Mouse (Mus musculus) retina, embryonic 14.5 days (tissue): ENCODE results near the gene Chsy1.

Experiments used
- DNase-seq: peaks from one replicate; pipeline ENCODE4 v3.0.0-alpha.2; 2015; ENCODE audit warnings: low spot score

Gene Chsy1

DNA sequence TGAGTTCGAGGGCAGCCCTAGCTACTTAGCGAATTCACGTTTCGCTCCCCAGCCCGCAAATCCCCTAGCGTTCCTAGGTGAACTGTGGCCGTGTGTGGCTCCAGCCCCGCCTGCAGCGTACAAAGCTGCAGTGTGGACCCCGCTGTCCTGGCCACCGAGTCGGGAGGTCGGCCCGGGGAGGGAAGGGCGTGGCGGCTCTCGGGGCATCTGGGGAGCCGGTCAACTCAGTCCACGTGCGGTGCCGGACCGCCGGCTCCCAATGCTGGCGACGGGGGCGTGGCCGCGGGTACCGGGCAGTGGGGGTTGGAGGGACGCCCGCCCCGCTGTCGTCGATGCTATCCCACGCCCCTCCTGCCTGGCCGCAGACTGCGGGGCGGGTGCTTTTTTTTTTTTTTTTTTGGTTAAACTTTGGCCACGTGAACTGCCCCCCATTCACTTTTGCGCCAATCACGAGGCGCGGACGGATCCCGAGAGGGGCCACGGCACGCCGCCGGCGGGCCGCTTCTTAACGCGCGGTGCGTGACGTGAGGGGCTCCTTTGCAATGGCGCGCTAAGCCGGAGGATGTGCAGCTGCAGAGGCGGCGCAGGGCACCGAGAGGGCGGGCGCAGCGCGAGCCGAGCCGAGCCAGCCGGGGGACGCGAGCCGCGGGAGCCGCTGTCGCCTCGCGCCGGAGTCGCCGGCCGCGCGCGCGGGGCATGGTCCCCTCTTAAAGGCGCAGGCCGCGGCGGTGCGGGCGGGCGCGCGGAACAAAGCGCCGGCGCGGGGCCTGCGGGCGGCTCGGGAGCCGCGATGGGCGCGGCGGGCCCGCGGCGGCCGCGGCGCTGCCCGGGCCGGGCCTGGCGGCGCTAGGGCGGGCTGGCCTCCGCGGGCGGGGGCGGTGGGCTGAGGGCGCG, at the start of gene Chsy1:
TSS of gene Chsy1 (plus strand) at position 555 of the 894 bp plus-strand sequence.
- peak; percentile 93 for DNase-seq

DNA sequence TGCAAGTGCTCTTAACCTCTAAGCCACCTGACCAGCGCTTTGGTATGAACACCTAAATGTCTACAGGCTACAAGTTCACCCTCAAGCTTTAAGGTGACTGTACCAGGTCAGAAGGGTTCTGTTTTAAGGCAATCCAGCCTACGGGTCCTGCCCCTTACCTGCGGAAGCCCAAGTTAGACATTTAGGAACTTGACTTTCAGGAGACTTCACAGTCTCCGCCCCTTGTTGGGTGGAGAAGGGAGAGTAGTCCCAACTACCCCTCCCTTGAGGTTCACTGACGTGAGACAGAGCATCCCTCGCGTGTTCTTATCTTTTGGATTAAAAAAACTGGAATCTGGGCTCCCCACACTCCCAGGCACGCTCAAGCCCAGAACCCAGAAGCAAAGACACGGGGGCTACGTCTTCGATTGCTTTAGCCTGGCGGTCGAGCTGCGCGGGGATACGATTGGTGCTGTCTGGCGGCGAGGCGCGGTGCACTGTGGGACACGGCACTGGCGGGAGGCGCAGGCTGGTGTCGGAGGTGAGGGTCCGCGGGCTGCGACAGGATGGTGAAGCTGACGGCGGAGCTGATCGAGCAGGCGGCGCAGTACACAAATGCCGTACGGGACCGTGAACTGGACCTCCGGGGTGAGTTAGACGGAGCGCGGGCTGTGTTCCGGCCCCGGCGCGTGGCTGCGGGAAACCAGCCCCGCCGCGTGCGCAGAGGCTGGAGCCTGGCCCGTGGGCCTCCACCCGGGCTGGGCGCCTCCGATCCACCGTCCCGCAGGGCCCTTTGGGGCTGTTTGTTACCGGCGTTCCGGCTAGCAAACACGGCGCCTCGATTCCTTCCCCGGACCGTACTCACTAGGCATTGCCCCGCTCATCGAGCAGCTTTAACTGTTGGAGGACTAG, 49.0 kb upstream of the Chsy1 start:
- peak; percentile 91 for DNase-seq

DNA sequence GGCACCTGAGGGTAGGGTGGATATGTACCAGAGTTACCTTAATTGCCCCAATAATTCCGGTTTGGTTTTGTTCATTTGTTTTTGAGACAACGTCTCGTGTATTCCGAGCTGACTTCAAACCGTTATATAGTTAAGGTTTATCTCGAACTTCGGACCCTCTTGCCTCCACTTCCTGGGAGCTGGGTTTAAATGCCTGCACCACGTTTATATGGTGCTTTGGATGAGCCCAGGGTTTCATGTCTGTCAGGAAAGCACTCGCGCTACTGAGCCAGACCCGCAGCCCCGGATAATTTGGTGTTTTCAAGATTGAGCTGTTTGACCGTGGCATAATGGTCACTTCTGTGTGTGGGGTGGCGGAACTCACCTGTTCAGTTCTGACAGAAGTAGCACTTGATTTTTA, 48.3 kb upstream of the Chsy1 start:
- no peak for DNase-seq

DNA sequence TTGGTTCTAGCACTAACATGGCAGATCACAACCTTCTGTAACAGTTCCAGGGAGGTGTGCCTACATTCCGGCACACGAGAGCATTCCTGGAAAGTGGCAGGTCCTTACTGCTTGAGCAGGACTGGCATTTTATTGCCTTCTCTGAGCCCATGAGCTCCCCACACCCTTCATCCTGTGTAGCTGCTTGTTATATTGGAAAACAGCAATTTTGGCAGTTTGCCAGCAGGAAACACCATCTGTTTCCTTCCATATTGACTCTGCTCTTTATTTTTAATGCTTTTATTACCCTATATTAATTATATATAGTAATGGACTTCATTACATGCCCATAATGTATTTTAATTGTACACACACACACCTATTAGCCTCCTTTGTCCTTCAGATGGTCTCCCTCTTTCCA, 32.9 kb upstream of the Chsy1 start:
- no peak for DNase-seq

DNA sequence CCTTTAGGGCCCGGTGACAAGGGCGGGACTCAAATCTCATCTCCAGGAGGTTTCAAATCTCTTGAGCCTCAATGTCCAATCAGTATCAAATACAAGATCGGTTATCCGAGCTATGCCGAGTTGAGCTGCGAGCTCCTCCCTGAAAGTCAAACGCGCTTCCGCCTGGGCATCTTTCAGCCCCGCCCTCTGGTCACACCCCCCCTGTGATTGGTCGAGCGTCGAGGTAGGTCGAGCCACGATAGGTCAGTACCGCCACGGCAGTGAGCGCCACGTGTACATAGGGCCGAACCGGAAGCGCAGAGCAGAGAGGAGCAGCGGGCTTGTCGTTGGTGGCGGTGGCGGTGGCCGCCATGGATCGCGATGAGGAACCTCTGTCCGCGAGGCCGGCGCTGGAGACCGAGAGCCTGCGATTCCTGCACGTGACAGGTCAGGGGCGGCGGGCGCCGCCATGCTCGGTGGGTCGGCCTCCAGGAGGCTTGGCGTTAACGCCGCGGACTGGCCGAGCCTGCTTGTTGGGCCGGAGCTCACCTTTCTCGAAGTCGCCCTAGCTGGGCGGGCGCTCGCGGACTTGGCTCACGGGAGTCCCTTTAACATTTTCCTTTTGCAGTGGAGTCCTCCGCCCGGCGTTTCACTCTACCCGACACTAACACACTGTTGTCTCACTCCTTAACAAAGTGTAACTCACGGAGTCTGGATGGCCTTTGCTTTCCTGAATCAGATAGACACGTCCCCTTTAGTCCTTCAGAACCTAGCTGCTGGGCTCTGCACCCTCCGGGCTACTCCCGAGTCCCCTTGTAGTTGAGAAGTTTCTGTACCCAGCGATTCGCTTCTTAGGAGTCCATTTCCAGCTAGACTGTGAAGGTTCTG, 29.7 kb upstream of the Chsy1 start, which contains the start of gene Selenos:
TSS of gene Selenos (plus strand) at position 286 of the 867 bp plus-strand sequence.
- peak; percentile 97 for DNase-seq

DNA sequence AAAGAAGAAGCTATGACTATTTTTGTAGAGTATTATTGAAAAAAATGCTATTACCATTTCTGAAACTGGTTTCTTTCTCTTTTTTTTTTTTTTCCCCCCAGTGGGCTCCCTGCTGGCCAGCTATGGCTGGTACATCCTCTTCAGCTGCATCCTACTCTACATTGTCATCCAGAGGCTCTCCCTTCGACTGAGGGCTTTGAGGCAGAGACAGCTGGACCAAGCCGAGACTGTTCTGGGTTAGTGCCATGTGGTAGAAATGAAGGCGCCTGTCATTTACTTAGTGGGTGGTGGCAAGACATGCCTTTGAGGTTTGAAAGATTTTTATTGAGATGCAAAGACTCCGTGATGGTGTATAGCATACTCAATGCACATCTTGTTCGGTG, 29.1 kb upstream of the Chsy1 start:
- peak; percentile 28 for DNase-seq

DNA sequence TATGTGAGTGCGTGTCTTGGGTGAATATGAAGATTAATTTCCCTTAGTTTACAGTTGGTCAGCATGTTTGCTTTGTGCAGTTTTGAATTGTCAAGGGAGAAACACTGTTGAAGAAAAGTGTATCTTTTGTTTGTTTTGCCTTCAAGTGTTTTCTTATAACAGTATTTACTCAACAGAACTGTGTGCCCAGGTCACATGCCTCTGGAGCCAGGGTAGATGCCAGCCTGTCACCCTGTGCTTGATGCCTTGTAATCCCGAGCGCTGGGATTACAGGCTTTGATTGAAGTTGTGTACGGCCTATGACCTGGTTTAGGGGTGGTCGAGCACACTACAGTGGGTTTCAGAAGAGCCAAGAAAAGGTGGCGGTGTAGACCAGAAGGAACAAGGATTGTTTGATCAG, 25.6 kb upstream of the Chsy1 start:
- DNase-seq = no peak

DNA sequence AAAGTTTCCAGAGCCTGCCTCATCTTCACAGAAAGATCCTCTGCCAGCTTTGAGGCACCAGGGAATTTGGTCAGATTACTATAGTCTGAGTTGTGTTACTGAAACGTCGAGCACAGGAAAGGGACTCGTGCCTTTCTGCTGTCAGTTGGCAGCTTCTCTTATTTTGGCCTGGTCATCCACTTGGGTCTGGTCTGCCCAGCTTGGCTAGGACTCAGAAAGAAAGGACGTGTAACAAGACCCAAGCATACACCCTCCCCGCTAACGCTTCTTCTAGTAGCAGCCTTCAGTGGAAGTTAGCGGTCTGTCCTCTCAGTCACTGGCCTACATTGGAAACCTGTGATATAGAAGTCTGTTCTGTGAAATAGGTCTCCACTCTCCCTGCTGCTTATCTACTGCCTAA, 24.8 kb upstream of the Chsy1 start:
- no peak for DNase-seq

DNA sequence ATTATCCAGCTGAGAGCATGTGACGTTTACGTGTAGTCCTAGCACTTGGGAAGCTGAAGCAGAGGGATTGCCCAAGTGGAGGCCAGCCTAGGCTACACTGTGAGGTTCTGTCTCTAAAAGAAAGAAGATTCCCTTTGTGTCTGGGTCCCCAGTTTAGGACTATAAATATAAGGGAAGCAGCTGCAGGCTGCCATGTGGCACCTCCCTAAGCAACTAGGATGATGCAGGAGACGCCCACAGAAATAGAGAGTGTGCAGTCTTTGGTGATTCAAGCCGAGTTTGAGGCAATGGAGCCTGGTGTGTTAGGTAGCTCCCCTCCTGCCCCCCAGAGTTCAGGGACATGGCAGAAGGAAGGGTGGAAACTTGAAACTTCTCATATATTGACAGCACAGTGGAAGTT, 21.7 kb upstream of the Chsy1 start:
- no peak for DNase-seq

DNA sequence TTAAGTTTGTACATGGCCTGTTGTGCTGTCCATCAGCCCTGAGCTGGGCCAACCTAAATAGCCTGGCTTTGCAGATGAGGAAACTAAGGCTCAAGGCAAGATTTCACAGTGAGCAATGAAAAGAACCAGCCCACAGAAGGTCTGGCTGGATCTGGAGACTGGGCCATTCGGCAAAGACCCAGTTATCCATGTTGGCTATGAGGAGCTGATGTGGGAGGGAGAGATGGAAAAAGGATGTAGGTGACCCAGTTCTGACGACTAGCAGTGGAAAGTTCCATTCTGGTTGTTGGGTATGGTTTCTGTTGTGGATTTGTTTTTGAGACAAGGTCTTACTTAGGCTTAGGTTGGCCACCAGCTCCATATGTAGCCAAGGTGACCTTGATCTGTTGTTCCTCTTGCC, 21.2 kb upstream of the Chsy1 start:
- no peak for DNase-seq

DNA sequence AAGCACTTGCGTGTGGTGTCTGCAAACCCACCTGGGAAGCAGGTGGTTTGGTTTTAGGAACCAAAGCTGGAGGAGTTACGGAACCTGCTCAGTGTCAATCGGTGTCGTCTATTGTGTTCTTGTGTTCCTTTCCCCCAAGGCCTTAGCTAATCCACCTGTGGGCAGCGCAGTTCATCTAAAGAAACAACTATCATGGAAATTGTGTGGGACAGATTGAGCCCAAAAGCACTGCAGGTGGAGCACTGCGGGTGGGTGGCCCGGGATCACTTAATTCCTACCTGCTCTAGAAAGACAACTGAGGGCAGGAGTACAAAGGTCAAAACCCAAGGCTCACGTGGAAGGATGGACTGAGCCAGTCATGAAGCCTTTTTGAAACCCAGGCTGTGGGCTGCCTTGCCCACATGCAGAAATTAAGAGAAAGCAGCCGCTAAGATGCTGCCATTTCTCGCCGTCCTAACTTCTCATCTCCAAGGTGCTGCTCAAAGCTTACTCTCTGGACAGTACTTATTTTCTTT, 18.6 kb upstream of the Chsy1 start:
- DNase-seq = no peak

DNA sequence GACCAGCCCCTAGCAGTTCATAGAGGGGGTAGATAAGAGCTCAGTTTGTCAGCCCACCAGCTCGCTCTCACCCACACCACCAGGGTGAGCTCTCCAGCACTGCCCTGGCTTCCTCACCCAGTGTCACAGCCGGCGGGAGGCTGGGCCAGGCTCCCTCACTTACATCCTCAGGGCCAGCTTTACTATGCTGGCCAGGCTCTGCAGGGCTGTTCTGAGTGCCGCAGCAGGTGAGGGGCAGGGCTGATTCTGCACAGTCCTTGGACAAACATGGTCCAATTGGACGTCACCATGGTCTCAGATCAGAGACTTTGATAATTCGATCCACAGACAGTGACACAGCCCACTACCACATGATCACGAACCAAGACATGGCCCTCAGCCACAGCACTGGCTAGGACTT, 17.8 kb upstream of the Chsy1 start:
- no peak for DNase-seq

DNA sequence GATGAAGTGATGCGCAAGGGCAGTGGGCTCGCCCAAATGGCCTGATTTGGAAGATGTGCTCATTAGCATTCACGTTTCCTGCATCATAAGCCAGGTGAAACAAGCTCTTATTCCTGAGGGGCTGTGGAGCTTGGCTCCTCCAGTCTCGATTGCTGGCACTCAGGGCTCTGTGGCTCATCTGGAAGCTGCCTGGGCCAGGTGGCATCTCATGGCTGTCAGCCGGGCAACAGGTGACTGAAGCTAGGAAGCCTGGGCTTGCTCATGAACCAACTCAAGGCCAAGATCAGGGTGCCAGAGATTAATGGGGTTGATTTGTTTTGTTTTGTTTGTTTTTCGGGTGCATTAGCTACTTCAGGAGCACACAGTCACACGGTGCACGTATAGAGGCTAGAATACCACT, 16.7 kb upstream of the Chsy1 start:
- DNase-seq = no peak

DNA sequence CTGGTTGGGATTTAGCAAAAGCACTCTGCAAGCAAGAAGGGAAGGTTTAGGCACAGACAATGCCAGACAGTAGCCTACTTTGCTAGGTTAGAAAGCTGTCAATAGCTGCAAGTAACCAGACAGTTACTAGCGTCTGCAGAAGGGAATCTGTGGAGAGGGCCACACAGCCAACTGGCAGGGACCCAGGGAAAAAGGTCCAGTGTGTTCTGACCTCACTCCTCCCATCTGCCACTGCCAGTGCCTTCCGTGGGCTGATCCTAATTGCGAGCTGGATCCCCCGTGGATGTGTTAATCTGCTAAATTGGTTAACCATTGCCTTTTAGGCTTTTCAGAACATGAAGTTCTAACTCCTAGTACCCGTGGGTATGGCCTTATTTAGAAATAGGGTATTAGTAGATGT, 15.2 kb upstream of the Chsy1 start:
- DNase-seq = no peak

DNA sequence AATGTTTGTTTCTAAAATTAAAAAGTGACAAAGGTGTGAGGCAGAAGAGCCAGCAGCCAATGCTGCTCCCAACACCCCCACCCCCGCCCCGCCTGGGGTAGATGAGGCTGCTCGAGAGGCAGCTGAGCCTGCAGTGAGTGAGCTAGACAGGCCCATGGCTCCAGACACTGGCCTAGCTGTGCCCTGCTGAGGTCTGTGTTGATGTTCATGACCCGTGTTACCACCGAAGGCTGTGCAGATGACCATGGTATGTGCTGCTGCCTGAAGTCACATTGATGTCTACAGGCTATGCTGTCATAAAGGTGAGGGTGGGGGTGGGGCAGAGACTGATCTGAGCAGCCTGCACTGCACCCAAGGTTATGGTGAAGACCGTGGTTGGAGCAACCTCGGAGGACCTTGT, 10.5 kb upstream of the Chsy1 start:
- no peak for DNase-seq

DNA sequence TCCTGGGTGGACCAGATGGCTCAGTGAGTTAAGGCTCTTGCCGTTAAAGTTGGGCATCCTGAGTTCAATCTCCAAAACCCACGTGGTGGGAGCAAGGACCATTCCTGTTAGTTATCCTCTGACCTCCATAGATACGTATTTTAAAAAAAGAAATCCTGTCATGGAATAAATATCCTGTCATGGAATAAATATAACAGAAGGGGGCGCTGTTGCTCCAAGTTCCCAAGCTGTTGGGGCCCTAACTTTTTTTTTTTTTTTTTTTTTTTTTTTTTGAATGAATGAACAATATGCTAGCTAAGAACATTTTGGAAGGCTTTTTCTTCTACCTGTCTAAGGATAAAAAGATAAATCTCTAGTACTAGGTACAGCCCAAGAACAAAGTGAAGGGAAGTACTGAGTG, 7.4 kb upstream of the Chsy1 start:
- DNase-seq = peak; percentile 86

DNA sequence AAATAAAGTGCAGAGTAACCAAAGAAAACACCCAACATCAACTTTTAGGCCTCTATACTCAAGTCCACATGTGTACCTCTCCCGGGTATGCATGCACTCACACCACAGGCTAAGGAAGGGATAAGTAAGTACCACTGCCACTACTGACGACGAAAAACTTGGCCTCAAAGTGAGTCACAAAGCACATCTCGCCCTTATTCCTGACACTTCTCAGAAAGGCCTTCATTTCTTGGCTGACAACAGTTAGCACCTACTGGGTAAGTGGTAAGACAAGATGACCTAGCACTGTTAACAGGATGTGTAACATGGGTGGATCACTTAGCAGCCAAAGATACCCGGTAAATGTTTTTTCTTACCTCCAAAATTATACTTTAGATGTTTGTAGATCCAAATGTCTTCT, 4.8 kb upstream of the Chsy1 start:
- no peak for DNase-seq

DNA sequence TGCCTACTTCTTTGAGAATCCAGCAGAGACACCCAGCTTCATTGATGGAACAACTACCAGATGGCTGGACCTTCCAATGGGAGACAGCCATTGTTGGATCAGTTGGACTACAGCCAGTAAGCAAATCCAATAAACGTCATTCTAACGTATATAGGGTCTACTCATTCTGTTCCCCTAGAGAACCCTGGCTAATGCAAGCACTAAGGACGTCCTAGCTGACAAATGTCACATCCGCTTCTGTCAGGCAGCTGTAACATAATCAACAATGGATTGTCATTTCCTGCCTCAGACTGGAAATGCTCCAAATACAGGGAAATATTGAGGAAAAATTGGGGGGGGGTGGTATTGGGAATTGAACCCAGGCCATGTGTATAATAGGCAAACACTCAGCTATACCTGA, 3.5 kb upstream of the Chsy1 start:
- DNase-seq = no peak

DNA sequence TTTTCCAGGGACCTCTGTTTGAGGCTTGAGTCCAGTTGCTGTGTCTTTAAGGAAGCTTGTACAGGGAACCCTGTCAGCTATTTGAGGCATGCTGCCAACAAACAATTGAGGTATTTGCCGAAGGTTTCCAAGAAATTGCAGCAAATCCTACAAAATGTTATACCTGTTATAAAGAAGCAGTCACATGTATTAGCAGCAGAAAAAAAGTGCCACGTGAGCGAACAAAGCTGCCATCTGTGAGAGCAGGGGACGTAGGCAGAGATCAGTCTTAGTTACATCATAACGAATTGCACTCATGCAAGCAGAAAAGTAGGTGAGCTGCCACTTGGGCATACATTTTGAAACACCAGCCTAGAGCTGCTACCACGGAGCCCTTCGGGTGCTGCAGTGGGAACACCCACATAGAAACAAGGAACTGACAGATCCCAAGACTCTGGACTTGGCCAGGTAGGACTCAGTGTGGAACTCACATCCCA, 2.7 kb upstream of the Chsy1 start:
- no peak for DNase-seq

DNA sequence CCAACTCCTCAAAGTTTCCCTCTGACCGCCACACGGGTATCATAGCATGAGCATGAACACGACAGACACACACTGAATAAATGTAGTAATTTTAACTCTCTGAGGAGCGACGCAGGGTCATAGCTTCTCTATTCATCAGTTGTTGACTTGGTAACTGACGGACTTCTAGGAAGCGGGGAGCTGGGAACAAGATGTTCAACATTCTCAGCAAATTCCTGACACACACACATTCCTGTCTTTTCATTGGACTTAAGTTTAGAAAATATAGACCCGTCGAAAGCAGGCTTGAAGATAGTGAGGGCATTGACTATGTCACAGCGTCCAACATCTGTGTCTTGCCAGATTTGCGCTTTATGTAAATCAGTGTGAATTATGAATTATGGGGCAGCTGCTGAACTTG, 2.1 kb upstream of the Chsy1 start:
- DNase-seq = no peak

DNA sequence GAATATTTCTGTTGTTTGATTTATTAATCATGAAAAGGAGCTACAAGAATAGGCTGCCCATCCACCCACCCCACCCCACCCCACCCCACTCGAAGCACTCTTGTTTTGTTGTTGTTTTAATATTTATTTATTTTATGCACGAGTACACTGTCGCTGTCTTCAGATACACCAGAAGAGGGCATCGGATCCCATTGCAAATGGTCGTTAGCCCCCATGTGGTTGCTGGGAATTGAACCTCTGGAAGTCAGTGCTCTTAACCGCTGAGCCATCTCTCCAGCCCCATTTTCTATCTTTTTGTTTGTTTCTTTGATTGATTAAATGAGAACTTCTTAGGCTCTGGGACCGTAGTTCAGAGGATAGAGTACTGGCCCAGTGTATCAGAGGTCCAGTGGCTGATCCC, 1.4 kb upstream of the Chsy1 start:
- peak; percentile 59 for DNase-seq
